Mouse (Mus musculus) cerebellum, adult 11-12 months (tissue): ENCODE results near the gene Olfr13.
"Not testable (repeated sequence)": the region's sequence is repeated elsewhere in the genome, so short reads cannot be mapped to it uniquely, and the experiment has no call there.

ENCODE experiments used
- DNase-seq: peaks from one replicate; pipeline ENCODE4 v3.0.0; 2022

The Olfr13 gene

DNA sequence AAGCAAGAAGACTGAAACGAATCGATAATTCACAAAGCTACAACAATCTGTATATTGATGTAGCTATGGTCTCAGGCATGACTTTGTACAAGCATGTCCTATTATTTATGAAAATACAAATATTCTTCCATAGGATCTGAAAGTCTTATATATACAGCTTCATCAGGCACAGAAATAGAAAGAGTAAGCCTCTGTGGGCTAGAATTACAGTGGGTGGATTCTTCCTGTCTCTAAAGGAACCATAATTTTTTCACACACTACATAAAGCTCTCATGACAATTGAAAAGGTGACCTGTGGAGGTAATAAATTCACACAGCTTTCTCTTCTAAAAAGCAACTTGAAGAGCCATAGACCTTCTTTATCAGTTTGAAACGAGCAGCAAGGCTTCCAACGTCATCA lies at the start of gene Olfr13:
TSS of gene Olfr13 (plus strand) at position 301 of the 400 bp plus-strand sequence.
- DNase-seq, result no peak

DNA sequence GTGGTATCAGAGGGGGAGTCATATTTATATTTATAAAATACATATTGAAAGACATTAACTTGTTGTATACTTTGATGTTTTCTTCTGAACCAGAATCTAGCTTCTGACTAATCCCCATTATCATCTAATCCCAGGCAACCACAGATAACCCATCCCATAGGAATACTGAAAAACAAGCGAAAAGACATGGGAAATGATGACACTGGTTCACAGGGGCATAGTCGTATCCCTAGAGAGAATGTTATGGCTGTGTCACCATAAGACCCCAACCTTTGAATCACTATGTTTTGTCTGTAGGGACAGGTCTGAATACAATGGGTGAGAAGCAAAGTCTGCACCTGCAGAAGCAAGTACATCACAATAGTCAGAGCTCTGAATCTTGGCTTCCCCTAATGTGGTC lies 25.7 kb upstream of the Olfr13 start, which contains the start of gene Olfr237-ps1:
TSS of gene Olfr237-ps1 (plus strand) at position 301 of the 400 bp plus-strand sequence.
- DNase-seq, result not testable (repeated sequence)

DNA sequence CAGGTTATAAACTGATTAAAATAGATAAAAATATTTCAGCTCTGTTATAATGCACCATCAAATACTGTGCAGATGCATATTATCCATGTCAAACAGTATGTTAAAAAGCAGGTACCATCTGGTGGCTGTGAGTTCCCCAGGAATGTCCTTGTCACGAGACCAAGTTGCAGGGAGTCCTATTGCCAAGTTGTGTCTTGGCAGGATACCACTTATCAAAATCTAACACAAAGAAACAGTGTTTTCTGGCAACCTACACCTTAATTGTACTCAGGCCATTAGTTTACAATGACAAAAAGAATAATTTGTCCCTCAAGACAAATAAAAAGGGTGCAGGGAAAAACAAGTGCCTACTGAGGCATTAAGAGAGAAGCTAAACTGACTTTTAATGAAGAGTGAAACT lies 12.4 kb upstream of the Olfr13 start:
- peak; percentile 23 for DNase-seq

DNA sequence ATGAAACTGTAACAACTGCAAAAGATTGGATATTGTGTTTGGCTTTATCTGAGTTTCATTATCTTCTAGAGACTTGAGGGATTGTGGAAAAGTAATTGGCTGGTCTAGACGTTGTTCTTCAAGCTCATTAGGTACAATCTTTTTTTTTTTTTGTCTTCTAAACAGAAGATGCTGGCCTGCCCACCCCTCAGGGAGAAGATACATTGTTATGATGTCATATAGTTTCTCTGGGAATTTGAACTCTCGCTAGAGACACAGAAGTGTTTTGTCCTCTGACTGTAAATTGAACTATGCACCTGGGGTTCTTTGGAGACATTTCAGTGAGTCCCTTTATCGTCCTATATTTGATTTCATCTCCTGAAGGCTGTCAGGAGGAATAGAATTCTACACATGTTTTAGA lies 9.0 kb upstream of the Olfr13 start, which contains the start of gene Olfr437:
TSS of gene Olfr437 (plus strand) at position 301 of the 400 bp plus-strand sequence.
- DNase-seq, result no peak

DNA sequence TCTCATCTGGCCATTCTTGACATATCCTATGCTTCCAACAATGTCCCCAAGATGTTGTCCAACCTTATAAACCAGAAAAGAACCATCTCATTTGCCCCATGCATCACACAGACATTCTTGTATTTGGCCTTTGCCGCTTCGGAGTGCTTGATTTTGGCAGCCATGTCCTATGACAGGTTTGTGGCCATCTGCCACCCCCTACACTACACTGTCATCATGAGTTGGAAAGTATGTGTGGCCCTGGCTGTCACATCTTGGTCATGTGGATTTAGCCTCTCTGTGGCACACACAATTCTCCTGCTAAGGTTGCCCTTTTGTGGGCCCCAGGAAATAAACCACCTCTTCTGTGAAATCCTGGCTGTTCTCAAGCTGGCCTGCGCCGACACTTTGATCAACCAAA lies 4.7 kb upstream of the Olfr13 start:
- peak; percentile 22 for DNase-seq

DNA sequence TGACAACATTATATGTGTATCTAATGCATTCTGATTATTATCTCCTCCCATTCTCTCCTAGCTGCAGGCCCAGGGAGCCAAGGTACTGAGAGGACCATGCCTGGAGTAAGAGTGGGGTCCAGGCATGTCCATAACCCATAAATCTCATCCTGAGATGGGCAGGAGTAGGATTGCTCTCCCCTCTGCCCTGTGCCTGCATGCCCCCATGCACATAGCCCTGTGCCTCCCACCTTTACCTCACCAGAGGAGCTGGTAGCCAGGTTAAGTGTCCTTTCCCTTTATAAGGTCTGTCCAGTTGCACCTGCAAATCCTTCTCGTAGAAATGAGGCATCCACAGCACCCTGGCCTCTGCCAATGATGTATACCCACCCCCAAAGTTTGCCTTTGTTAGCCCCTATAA lies 6.2 kb downstream of the Olfr13 start:
- DNase-seq, result no peak

DNA sequence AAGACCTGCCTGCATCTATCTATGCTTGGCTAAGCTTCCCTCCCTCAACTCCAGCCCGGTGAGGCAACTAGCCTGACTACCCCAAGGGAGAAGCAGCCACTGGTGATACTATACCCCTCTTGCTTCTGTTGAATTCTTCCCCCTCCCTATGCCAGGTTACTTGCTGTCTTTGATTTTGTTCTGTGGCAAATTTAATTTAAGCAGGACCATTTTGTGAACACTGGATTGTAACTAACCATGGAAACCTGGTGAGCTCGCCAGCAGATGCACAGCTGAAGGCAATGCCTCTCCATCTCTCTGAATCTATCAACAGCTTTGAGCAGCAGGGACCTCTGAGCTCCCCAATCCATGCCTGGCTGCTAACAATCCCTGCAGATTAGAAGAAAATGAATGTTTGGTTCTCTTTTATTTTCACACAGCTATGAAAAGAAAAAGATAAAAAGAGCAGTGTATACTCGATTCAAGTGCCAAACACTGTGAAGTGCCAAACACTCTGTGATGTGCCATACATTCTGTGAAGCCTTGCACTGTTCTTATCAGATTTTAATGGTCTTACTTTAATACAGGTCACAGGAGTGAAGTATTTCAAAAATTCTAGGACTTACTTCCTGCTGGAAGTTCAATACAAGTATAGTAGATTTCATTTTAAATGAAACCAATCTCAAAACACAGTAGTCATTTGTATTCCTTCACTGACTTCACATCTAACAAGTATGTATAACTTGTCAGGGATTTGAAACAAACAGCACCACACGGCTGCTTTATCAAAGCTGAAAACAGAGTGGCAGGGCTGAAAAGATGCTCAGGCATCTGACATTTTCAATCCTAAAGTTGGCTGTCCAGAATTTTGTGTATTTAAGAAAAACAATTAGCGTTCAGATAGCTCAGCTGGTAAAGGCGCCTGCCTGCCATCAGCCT lies 6.9 kb downstream of the Olfr13 start:
- DNase-seq, result no peak

DNA sequence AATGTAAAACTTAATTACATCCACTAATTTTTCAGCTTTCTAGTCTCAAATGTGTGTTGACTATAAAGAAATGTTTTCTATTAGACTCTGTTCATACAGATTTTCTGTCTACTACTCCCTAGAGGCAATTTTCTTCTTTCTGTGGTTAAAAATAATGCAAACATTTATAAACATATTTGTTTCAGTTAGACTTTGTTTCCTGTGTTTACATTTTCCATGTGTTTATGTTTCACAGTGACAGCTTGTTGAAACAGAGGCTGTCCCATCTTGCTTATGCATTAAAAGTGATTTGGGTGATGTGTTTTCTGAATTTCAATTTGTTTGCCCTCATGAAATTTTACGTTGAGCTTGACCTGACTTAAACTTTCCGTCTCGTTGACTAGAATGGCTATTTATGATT lies 19.0 kb downstream of the Olfr13 start:
- no peak for DNase-seq

DNA sequence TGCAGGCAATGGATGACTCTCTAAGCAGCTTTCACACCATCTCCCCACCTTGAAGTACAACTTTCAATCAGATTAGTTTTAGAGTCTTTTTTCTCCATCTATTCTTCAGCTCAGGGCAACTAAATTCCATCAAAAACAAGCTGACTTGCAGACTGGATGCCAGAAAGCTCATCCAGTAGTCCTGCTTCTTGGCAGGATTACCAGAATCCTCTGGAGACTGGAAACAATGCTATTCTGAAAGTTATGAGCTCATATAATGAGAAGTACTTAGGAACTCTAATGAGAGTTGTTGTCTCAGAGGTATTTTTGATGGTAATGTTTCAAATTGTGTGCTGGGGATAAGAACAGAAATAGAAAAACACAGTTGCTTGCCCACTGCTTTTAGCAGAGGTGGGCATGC lies 24.8 kb downstream of the Olfr13 start, which contains the start of gene Olfr435:
TSS of gene Olfr435 (plus strand) at position 366 of the 400 bp plus-strand sequence.
- no peak for DNase-seq

DNA sequence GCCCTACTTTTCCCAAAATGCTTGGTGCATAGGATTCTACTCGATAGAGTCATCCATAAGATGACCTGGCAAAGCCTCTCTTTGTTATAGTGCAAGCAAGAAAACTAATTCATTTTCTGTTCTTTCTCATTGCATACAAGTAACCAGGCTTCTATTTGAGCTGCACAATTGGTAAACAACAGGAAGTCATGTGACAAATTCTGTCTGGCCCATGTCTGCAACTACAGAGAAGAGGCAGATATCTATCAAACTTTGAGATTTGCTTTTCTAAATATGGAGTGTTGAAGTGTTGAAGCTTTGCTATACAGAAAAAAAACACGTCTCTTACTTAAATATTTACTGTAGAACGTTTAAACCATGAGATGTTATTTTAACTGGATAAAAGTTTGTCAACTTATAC lies 26.2 kb downstream of the Olfr13 start:
- DNase-seq, result no peak

DNA sequence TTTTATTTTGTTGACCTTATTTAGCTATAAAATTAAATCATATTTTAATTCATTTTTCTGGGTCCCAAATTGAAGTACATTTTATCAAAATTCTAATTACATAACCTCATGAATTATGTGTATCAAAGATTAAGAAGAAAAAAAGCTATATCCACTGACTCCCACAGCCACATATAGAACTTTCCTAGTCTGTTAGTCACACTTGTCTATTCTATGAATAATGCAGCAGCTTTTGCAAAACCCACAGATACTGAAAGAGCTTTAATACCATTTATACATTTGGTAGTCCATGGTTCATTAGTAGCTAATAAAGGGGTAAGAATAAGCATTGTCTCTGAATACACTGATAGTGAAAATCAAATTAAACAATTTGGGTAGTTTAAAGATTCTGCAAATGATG lies 30.8 kb downstream of the Olfr13 start:
- no peak for DNase-seq

DNA sequence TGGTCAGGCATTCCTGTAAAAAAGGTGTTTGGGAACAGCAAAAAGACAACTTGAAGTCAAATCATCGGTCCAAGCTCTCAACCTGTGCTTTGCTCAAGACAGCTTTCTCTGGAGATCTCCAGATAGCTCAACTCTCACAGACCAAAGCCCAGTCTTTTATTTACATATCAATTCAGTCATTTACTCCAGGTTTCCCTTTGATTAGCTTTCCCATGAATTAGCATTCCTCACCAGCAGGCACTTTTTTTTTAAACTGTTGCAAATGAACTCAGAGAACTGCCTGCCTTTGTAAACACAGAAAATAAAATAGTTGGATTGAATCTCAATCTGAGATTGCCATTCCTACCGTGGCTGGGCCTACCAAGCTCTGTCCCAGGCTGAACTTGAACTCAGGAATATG lies 33.4 kb downstream of the Olfr13 start:
- no peak for DNase-seq

DNA sequence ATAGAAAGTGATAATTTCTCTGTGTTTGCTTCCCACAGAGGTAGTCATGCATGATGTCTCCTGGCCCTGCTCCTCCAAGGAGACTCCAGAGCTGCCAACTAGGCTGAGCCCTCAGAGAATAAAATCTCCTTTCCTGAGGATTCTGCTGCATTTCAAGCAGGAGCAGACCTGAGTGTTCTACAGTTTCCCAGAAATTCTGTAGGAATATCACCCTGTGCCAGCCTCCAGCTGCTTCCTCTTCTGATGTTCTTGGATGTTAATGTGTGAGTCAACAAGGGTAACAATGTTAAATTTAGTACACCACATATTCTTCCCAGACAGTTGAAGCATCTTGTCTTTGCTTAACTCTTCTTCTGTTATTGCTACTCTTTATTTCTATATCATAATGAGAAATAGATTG lies 40.9 kb downstream of the Olfr13 start, which contains the start of gene Olfr434:
TSS of gene Olfr434 (plus strand) at position 149 of the 400 bp plus-strand sequence.
- not testable (repeated sequence) for DNase-seq
